Mouse (Mus musculus): ENCODE data around the gene Tmem39a.
A peak's percentile ranks its signal among the peaks of the same experiment; 100 is the strongest.

The Tmem39a gene

DNA sequence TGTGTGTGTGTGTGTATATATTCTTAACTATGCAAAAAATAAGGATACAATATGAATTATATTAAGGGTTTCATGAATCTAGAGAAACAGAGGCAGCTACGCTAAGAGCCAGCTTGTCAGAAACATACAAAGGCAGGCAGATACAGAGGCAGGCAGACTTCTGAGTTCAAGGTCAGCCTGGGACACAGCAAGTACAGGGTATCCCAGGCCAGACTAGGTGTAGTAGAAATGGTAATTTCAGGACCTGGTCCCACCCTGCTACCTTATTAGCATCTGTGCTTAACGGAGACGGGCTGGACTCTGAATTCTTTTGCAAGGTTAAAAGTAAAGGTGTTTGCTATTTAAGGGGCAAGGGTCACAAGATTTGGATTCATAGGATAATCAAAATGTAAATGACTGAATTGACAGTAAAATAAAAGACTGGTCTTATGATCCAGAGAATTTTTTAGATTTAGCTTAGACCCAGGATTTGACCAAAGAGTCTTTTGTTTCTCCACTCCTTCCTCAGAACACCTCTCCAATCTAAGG lies at the start of gene Tmem39a:
Tmem39a (plus strand) TSS at position 478 of the 528 bp plus-strand sequence.
- no peak for DNase-seq

DNA sequence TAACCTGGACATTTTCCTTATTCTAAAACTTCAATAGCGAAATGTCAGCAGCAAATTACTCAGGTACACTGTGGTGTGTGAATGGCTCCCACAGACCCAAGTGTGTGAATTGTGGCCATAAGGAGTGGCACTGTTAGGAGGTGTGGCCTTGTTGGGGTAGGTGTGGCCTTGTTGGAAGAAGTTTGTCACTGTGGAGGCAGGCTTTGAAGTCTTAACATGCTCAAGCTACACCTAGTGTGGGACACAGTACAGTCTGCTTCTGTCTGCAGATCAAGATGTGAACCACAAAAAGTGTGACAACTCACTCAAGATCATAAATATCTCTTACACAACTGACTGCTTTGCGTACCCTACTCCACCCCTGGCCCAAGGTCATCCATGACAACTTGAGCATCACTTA lies 47.7 kb upstream of the Tmem39a start:
- DNase-seq: no peak

DNA sequence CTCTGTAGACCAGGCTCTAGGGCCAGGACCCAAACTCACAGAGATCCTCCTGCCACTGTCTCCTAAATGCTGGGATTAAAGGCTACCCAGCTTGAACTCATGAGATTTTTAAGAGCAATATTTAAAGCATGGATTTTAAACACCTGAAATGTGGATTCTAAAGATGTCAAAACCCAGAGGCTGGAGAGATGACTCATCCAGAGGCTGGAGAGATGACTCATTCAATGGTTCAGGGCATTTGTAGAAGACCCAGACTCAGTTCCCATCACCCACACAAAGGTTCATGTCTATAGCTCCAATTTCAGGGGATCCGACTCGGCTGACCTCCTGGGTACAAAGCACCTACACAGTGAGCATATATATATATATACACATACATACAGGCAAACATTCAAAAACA lies 39.4 kb upstream of the Tmem39a start:
- no peak for DNase-seq

DNA sequence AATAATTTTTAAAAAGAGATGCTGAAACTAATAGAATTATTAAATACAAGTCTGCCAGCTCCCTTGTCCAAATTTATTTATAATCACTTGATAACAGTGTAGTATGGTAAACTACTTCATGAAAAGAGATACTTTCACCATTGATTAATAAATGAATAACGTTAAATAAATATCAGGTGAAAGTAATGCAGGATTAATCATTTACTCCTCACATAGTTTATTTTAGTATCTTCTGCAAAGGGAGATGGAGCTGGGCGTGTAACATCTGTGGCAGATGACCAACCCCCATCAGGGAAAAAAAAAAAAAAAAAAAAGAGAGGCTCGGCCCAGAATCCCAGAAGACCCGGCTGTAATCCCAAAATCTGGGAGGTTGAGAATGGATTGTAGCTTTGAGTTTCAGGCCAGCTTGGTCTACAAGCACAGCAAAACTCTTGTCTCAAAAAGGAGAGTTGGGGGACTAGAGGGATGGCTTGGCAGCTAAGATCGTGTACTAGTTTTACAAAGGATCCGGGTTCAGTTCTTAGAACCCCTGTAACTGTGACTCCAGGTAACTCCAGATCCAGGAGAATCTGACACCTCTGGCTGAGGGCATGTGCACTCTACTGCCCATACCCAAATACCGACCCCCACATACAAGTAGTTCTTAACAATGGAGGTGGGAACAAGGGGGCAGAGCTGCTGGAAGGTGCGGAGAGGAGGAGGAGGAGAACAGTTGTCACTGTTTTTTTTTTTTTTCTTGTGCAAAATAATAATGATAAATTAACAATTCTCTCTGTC lies 37.1 kb upstream of the Tmem39a start:
- DNase-seq: no peak

DNA sequence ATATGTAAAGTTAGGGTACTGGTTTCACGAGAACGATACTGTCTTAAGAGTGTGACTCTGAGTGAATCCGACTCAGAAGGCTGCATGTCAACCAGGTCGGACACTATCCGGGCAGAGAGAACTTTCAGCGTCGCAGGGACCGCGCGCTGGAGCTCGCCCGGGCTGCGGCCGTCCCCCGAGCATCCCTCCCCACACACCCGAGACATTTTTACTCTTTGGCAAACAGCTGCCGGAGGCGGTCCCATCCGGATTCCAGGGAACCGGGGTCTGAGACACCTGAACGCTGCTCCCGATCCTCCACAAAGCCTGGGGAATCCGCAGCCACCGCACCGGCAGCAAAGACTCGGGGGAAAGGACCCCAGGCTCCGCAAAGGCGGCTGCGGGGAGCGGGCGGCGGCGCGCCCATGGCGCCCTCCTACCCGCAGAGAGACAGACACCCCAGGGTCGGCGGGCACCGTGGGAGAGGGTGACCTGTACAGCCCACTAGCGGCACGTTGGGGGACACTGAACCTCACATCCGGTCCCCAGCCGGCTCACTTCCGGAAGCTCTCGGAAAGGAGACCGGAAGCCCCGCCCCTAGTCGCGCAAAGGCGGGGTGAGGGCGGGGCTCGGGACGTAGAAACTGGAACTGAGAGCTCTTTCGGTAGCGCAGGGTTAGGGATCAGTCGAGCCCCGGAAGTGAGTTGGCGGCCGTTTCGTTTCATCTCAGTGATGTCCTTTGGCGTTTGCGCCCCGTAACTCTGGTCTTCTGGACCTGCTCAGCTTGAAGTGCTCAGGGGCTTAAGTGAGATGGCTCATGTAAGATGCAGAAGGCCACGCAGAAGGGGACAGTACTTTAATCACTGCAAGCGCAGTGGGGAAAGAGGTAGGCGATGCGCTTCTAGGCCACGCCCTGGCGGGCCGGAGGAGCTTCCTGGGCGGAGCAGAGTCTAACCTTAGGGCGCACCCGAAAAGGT lies 36.1 kb upstream of the Tmem39a start, which contains the start of gene Timmdc1:
Timmdc1 (minus strand) TSS at position 535 of the 956 bp plus-strand sequence.
- DNase-seq: peak; percentile 97 to 98

DNA sequence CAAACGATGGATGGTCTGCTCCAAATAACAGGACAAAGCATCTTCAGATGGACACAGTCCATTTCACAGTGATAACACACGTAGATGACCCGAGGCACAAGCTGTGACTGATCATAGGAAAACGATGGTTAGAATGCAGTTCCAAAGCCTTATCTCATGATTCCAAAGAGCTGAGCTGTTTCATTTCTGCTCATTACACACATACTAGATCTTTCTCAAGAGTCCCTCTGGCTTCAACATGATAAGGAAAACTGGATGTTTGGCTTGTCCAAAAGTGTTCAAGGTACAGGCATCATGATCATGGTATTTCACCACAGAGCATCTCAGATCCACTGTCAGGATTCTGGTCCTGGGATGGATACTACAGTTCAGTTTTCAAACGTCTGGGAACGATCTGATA lies 32.2 kb upstream of the Tmem39a start:
- no peak for DNase-seq

DNA sequence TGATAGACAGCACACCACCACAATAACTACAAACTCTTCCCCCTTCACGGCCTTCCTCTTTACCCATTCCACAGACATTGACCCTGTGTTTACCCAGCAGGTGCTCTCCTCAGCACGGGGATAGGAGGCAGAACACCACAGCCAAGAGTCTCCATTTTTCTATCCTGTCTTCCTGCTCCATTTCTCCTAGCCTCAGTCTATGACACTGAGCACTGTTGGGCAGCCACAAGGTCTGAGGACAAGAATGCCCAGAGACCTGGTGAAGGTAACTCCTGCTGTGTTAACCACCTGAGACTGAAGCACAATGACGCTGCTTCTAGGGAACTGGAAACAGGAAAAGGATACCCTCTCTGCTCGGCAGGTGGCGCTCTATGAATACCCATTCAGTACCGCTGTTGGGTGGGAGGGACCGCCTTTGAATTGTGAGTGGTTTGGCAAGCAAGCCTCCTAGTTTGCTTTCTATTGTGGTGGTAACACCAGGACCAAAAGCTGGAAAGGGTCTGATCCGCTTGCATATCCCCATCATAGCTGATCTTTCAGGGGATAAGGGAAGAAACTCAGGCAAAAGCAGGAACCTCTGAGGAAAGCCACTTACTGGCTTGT lies 21.9 kb upstream of the Tmem39a start:
- DNase-seq: peak; percentile 71 to 85

DNA sequence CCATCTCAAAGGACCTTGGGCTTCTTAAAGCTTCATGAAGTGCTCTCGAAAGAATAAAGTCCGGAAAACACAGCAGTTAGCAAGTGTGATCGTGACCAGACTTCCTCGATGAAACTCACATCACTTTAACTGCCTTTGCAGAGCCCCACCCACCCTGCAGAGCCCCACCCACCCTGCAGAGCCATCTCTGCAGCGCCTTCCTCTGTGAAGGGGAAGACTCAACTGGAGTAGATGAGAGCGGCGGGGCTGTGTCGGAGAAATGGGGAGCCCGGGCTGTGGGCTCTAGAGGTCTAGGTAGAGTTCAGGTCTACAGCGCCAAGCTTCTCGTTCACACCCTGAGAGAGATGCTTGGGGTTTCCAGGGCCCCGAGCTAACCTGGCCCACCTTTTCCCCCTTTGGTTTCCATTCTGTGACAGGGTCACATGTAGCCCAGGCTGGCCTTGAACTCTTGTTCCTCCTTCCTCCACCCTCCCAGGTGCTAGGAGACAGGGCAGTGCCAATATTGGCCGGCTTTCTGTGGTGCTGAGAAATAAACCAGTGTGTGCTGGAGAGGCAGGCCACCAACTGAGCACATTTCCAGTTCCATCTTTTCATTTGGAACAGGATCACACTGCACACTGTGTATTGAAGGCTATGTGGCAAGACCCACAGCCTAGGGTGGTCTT lies 19.6 kb upstream of the Tmem39a start:
- DNase-seq: no peak

DNA sequence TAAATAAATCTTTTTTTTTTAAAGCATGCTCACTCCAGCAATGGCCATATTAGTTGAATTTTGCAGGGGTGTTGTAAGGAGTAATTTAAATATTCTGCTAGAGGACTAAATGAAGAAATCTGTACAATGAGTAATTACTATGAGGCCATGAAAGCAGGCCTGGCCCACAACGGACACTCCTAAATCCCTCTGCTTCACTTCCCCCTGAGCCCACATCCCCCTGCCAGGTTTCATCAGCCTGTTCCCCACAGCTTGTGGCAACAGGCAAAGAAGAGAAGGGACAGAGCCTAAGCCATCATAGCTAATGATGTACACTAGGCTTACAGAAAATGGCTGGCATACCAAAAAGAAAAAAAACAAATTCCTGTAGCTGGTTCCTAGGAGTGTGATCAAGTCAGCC lies 10.5 kb upstream of the Tmem39a start:
- DNase-seq: no peak

DNA sequence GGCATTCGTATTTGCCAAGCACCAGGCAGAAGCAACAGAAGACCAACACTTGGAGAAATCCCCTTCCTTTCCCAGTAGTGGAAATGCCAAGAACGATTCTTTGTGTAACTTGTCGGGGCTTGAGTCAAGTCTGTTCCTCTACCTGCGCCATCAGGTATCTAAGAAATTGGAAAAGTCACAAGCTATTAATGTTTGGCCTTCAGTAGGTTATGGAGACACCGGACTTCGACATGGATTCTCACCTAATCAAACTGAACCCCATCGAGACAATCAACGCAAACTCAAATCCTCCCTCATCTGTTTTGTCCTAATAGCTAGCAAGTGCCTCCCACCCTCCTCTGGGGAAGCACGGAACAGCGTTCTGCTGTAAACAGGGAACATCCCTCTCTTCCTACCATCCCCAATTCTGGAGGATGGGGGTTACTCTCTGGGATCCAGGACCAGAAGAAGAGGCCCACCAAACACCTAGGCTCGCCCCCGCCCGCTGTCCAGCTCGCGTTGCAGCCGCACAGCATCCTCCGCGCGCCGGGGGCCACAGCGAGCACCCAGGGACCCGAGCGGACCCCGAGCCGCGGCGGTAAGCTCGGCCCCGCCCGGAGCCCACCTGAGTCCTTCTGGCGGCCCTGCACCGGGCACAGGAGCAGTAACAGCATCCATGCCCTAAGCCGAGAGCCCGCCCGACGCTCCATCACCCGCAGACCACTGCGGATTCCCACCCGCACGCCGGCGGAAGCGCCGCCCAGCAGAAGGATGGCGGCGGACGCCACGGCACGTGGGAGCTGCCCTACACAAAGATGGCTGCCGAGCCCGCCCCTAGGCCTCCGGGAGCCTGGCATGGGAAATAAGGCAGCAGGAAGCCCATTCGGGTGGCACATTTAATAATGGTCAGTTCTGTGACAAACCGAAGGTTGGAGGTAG lies 8.8 kb upstream of the Tmem39a start, which contains the start of gene Poglut1:
Poglut1 (minus strand) TSS at position 780 of the 918 bp plus-strand sequence.
- DNase-seq: peak; percentile 89 to 91

DNA sequence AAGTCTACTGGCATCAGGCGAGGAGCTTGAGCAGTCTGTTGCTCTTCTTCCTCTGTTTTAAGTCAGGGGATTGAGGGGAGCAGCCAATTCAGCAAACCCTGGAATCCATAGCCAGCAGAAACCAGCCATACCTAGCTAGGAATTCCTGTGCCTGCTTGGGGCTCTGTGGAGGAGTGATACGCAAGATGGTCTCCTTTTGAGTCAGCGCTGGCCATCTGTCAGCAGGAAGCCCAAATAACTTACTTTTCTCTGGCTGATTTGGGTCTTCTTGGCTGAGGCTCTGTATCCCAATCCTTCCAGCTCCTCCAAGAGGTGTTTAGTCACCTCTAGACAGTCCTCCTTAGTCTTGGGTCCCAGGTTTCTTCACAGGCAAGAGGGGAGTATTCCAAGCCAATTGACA lies 2.5 kb upstream of the Tmem39a start:
- no peak for DNase-seq

DNA sequence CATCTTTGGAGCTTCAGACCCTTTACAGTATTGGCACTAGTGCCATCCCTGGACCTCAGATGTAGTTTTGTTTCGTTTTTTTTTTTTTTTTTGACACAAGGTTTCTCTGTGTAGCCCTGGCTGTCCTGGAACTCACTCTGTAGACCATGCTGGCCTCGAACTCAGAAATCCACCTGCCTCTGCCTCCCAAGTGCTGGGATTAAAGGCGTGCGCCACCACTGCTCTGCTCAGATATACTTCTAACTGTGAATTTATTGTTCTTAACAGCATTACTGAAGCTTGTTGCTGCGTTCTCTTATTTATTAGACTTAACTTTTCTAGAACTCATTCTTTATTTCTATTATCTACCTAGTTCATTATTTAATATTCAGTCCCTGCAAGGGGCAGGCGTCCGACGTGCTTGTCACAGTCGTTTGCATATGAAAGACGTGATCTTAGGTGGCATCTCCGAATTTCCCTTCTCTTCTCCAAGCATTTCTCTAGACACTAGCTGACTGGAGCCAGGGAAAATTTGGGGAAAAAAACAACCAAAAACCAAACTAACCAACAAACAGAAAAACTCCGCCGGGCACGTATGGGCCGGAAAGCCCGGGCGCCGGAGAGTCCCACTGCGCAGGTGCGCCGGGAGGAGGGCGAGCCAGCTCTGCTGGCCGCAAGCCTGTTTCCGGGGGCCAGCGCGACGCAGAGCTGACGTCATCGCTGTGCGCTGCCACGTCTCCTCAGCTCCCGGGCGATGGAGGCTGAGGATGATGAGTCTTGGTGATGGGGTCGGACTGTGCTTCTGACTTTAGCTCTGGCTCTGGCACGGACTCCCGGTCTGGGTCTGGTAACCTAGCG lies 3.9 kb downstream of the Tmem39a start:
- peak; percentile 97 to 99 for DNase-seq

DNA sequence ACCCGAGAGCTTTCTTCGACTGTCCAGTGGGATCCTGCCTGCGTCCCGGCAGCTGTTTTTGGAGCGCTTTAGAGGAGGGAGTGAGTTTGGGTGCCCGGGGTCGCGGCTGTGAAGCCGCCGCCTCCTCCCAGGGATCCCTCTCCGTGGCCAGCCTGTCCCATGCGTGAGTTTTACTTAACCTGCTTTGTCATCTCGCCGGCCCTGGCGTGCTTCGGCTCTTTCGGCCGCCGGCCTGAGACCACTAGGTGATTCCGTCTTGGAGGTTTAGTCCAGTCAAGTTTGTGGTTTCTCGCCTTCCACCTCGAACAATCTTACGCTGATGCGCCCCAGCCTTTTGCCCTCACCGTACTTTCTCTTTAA lies 4.5 kb downstream of the Tmem39a start:
- DNase-seq: no peak

DNA sequence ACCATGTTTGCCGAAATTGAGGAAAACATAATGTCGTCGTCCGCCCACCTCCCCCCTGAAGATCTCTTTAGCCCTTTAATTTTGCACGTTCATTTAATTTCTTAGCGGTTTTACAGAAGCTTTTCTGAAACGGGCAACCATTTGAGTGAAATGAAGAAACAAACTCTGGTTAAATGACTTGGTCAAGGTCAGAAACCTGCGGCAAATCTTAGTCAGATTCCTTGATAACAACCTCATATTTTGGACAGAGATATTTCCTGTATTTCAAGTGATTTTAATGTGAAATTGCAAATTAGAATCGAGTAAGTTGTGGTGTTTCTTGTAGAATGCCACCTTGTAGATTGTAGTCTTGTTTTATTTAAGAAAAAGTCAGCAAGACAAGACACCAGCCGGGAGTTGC lies 5.0 kb downstream of the Tmem39a start:
- no peak for DNase-seq

DNA sequence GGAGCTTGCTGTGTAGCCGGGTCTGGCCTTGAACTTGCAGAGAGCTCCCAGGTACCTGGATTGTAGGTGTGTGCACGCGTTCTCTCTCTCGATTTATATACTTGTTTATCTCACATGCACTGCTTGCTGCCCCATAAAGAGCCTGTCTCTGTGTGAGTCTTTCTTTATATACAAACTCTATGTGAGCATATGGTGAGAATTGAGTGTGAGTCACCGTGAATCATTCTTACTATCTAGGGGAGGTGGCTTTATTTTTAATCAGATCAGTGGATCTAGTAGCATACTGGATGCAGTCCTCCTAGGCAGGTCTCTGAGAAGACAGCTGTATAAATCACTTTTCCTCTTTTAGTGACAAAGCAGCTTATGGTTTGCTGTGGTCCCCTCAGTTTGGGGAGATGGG lies 9.7 kb downstream of the Tmem39a start:
- no peak for DNase-seq

DNA sequence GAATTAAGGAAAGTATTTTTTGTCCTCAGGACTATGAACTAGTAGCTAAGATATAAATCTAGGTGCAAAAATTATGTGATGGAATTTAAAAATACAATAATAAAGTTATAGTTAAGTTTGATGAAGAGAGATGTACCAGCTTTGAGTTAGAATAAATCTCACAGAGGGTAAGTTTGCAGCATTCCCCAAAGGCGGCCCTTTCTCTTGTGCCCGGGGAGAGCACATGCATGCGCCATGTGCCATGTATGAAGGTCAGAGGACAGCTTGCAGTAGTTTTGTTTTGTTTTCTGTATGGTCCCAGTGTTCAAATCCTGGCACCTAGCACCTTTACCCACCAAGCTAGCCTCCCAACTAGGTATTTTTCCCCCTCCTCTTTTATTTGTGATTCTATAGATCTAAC lies 13.0 kb downstream of the Tmem39a start:
- DNase-seq: no peak

DNA sequence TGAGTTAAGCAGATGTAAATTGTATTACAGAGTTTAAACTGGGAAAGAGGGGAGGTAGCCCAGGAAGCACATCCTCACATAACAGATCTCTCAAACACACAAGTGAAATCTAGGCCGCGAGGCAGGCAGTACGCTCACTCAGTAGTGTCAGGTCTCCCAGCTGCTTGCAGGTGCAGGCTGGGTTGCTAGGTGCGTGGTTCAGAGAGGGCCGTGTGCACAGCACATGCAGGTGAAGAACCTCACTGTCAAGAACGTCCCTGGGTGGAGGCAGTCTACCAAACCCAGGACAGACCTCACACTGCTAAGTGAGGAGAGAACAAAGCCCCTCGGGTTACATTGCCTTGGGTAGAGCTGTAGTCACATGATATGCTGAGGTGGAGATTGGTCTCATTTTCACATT lies 26.3 kb downstream of the Tmem39a start:
- no peak for DNase-seq

DNA sequence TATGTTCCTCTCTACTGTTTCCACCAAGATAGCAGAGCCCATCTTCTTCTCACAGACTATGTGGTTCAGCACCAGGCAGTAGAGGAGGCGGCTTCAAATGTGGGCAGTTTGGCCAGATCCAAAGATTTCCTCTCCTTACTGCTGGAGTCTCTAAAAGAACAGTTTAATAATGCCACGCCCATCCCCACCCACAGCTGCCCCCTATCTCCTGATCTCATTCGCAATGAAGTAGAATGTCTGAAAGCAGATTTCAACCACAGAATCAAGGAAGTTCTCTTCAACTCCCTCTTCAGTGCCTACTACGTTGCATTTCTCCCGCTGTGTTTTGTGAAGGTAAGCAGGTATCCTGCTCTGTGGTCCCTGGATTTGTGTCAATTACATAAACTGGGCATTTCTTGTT lies 26.7 kb downstream of the Tmem39a start:
- DNase-seq: no peak

DNA sequence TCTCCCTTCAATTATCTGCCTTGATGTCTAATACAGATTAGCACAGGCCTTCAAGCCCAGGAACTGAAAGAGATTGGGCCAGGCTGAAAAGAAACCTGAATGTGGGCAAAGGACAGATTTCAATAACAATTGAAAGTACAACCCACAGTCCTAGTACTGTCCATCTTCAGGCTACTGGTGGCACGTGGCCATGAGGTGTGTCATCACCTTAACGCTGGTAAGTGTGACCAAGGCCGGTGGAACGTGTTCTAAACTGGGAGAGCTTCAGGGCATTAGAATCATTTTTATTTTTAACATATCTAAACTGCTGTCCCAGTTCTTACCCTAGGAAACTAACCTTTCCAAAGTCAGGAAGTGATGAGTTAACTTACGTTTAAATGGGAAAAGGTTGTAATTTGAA lies 28.7 kb downstream of the Tmem39a start:
- no peak for DNase-seq

DNA sequence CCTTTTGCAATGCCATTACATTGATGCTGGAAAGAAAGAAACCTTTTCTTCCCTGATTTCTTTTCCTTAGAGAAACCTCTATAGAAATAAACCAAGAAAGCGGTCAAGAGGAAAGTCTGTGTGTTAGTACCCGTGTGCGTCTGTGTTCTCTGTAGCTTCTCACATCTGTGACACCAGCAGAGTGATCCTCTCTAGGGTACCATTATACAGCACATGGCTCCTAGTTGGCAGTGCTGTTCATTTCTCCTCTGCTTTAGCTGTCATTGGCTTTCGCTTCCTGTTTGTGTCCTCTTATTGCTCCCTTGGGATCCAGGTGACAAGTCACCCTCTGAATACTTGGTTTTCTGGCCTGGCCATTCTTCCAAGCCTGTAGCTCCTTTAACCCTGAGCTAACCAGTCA lies 29.1 kb downstream of the Tmem39a start:
- no peak for DNase-seq

DNA sequence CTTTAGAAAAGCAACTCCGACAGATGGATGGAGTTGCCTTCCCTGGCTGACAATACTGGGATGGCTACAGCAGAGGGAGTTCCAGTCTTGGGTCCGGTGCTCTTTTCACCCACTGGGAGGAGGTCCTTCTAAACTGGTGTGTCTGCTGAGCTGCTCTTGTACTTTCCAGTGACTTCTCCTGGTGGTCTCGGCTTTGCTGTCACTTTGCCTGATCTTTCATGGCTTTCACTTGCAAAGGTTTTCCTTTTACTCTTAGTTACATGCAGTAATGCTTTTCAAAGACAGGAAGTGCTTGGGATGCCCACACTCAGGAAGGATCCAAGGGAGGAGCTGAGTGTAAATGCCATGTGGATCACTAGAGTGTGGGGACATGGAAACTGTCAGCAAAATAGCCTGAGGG lies 33.0 kb downstream of the Tmem39a start:
- DNase-seq: no peak
